Mouse (Mus musculus) stomach, embryonic 15.5 days (tissue): ENCODE results near the gene Olfr1241. TPM values are rescaled to one million over a fixed set of nuclear protein-coding genes. Genes with fewer than 3 reads are reported as not detected.

Experiments used
- ATAC-seq: fragments of 200-750 bp; cut with Nextera tagmentation; 2 replicates; pipeline ENCODE4 v1.8.0; 2017; ENCODE audit warnings: low read depth, moderate number of reproducible peaks, moderate TSS enrichment; ENCODE audit not compliant: insufficient read depth, low FRiP score
- H3K27ac ChIP-seq: fragments of 300-500 bp; sonication (generic); 2 replicates; pipeline ENCODE4 v1.5.1; 2015; ENCODE audit warnings: mild to moderate bottlenecking, inconsistent platforms
- H3K27me3 ChIP-seq: fragments of 300-500 bp; sonication (generic); replicated peaks from 2 replicates; pipeline ENCODE4 v1.6.1; 2015; ENCODE audit warnings: inconsistent platforms
- H3K36me3 ChIP-seq: fragments of 300-500 bp; sonication (generic); 2 replicates; pipeline ENCODE4 v1.6.1; 2015; ENCODE audit warnings: inconsistent platforms
- H3K4me1 ChIP-seq: fragments of 300-500 bp; sonication (generic); 2 replicates; pipeline ENCODE4 v1.6.1; 2015; ENCODE audit warnings: inconsistent platforms
- H3K4me2 ChIP-seq: fragments of 300-500 bp; sonication (generic); 2 replicates; pipeline ENCODE4 v1.6.1; 2015; ENCODE audit warnings: mild to moderate bottlenecking, inconsistent platforms
- H3K4me3 ChIP-seq: fragments of 300-500 bp; sonication (generic); replicated peaks from 2 replicates; pipeline ENCODE4 v1.5.1; 2015; ENCODE audit warnings: inconsistent platforms
- H3K9ac ChIP-seq: fragments of 300-500 bp; sonication (generic); 2 replicates; pipeline ENCODE4 v1.6.1; 2015; ENCODE audit warnings: inconsistent platforms
- H3K9me3 ChIP-seq: fragments of 300-500 bp; sonication (generic); 2 replicates; pipeline ENCODE4 v1.6.1; 2016; ENCODE audit warnings: inconsistent platforms
- WGBS: fragments of 180-500 bp; shearing (Covaris S2); methylation state at CpG from one replicate; pipeline ENCODE4 v1.1.7; 2015; 5-methylcytosine and 5-hydroxymethylcytosine counted together
- polyA plus RNA-seq: library from polyadenylated mRNA; unstranded; fragments of >200 nt; fragmentation: Nextera tagmentation; extraction: Ambion mirVana; gene quantifications from 2 replicates; pipeline ENCODE4 v1.2.1, GENCODE M21; 2015

The Olfr1241 gene
- polyA plus RNA-seq: not detected in 2 replicates

DNA sequence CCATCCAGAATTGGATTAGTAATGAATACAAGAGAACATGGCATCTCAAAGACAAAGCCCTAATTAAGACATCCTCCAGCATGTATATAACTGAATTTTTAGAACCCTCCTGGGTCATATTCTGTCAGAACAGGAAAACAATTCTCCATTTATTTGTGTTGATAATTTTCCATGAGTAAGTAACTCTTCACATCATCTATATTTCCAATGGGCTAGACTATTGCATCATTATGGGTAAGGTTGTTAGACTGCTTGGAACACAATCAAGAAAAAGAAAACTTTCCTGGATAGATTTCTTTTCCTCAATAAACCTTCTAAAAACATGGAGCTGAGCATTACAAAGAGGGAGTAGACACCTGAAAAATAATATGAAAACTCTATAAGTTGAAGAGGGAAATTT is at the start of gene Olfr1241:
Gene Olfr1241 (minus strand): TSS at position 101 of the 400 bp plus-strand sequence.
- no peaks in the 10 kb centered on the region for H3K9me3 ChIP-seq
- no peak within 1 kb of the TSS for H3K9ac ChIP-seq
- no peak within 1 kb of the TSS for H3K4me3 ChIP-seq
- H3K36me3 ChIP-seq: no peaks in the 10 kb centered on the region
- no peak for ATAC-seq
- no peak within 1 kb of the TSS for H3K27ac ChIP-seq
- no peaks in the 10 kb centered on the region for H3K27me3 ChIP-seq
- H3K4me1 ChIP-seq: no peaks in the 10 kb centered on the region
- no peak within 1 kb of the TSS for H3K4me2 ChIP-seq

DNA sequence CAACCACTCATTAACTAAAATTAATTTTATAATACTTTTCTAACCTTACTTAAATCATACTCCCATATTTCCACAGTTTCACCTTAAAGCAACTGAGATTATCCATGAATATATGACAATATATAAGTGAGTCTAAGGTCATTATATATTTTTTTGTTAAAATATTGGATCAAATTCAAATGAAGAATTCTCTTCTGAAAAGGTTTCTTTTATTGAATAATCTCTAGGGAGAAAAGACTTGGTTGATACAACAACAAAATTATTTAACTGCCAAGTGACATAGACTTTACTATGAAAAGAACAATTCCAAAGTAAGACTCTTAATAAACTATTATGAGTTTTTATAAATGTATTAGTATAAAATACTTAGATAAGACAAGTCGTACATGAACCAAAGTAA is 44.5 kb upstream of the Olfr1241 start, which contains the start of gene Olfr1243:
Gene Olfr1243 (minus strand): TSS at position 101 of the 400 bp plus-strand sequence.
- Histone ChIP-seq H3K4me3 (no peak within 1 kb of the TSS), H3K4me2 (no peak within 1 kb of the TSS), H3K36me3 (no peaks in the 10 kb centered on the region), H3K27me3 (no peaks in the 10 kb centered on the region), H3K9me3 (no peaks in the 10 kb centered on the region), H3K27ac (no peak within 1 kb of the TSS), H3K9ac (no peak within 1 kb of the TSS), H3K4me1 (no peaks in the 10 kb centered on the region)
- 84% methylated on average over 1 of the region's 1 CpGs for WGBS
- ATAC-seq: no peak

DNA sequence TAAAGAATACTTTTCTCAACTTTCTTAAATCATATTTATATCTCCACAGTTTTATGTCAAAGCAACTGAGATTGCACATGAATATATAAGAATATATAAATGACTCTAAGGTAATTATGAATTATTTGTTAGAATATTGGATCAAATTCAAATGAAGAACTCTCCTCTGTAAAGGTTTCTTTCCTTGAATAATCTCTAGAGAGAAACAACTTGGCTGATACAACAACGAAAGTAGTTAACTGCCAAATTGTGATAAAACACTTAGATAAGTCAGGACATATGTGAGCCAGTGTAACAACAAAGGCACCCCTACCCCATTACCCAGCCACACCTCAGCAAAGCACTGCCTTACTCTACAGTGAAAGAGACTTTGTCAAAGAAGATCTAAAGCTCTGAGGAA is 11.3 kb upstream of the Olfr1241 start, which contains the start of gene Olfr1242:
Gene Olfr1242 (minus strand): TSS at position 101 of the 400 bp plus-strand sequence.
- 57% methylated on average over 1 of the region's 1 CpGs for WGBS
- Histone ChIP-seq H3K9ac (no peak within 1 kb of the TSS), H3K4me1 (no peaks in the 10 kb centered on the region), H3K27me3 (no peaks in the 10 kb centered on the region), H3K27ac (no peak within 1 kb of the TSS), H3K4me2 (no peak within 1 kb of the TSS), H3K4me3 (no peak within 1 kb of the TSS), H3K36me3 (no peaks in the 10 kb centered on the region), H3K9me3 (no peaks in the 10 kb centered on the region)
- no peak for ATAC-seq

DNA sequence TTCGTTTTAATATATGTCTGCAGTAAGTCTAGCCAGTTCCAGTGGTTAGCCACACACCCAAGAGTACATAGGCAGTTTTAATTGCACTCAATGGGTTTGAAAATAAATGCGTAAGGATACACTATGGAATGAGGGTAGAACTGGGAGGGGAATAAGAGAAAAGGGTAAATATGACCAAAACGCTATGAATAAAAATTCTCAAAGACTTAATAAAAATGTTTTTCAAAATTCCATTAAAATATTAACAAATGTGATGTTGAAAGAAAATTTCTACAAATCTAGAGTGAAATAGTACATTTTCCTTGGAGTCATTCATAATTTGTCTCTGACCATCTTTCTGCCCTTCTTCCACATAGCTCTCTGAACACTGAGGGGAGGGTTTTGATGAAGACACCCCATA is 44.0 kb downstream of the Olfr1241 start, which contains the start of gene Olfr1240:
Gene Olfr1240 (minus strand): TSS at position 101 of the 400 bp plus-strand sequence.
- Histone ChIP-seq H3K4me1 (no peaks in the 10 kb centered on the region), H3K9me3 (no peaks in the 10 kb centered on the region), H3K36me3 (no peaks in the 10 kb centered on the region), H3K9ac (no peak within 1 kb of the TSS), H3K4me3 (no peak within 1 kb of the TSS), H3K4me2 (no peak within 1 kb of the TSS), H3K27me3 (no peaks in the 10 kb centered on the region), H3K27ac (no peak within 1 kb of the TSS)
- no peak for ATAC-seq
- WGBS: 81% methylated on average over 3 of the region's 3 CpGs

Other genes starting within 250 kb of the Olfr1241 start
- gene Olfr1228, start 233.1 kb downstream of the Olfr1241 start, polyA plus RNA-seq: not detected in 2 replicates
- not detected in 2 replicates for gene Olfr1229, start 199.1 kb downstream of the Olfr1241 start, polyA plus RNA-seq
- not detected in 2 replicates for gene Olfr1230, start 189.9 kb downstream of the Olfr1241 start, polyA plus RNA-seq
- not detected in 2 replicates for gene Olfr1231, start 180.1 kb downstream of the Olfr1241 start, polyA plus RNA-seq
- not detected in 2 replicates for gene Olfr1232, start 157.5 kb downstream of the Olfr1241 start, polyA plus RNA-seq
- gene Olfr1233, start 144.7 kb downstream of the Olfr1241 start, polyA plus RNA-seq: not detected in 2 replicates
- not detected in 2 replicates for gene Olfr1234, start 122.3 kb downstream of the Olfr1241 start, polyA plus RNA-seq
- gene Olfr1238, start 77.5 kb downstream of the Olfr1241 start, polyA plus RNA-seq: not detected in 2 replicates
- not detected in 2 replicates for gene Olfr1239, start 66.7 kb downstream of the Olfr1241 start, polyA plus RNA-seq
- not detected in 2 replicates for gene Olfr1240, start 44.1 kb downstream of the Olfr1241 start, polyA plus RNA-seq
- not detected in 2 replicates for gene Olfr1242, start 11.2 kb upstream of the Olfr1241 start, polyA plus RNA-seq
- not detected in 2 replicates for gene Olfr1243, start 44.4 kb upstream of the Olfr1241 start, polyA plus RNA-seq
- gene Olfr1245, start 91.3 kb upstream of the Olfr1241 start, polyA plus RNA-seq: not detected in 2 replicates
- not detected in 2 replicates for gene Olfr1246, start 106.0 kb upstream of the Olfr1241 start, polyA plus RNA-seq
- gene Olfr1247, start 127.0 kb upstream of the Olfr1241 start, polyA plus RNA-seq: 0.03 TPM in 1 of 2 replicates, not detected in the other
- not detected in 2 replicates for gene Olfr1248, start 131.1 kb upstream of the Olfr1241 start, polyA plus RNA-seq
- not detected in 2 replicates for gene Olfr1249, start 147.9 kb upstream of the Olfr1241 start, polyA plus RNA-seq
- gene Olfr1250, start 174.3 kb upstream of the Olfr1241 start, polyA plus RNA-seq: not detected in 2 replicates
- not detected in 2 replicates for gene Olfr1251, start 184.8 kb upstream of the Olfr1241 start, polyA plus RNA-seq
- gene Olfr1252, start 237.9 kb upstream of the Olfr1241 start, polyA plus RNA-seq: not detected in 2 replicates